Mouse (Mus musculus) forebrain, embryonic 15.5 days (tissue): Measurements from ENCODE around the gene Lactbl1. TPM values are rescaled to one million over a fixed set of nuclear protein-coding genes. Genes with fewer than 3 reads are reported as not detected.

Source experiments
- ATAC-seq: fragments of 200-750 bp; cut with Nextera tagmentation; replicated peaks from 2 replicates; pipeline ENCODE4 v1.8.0; 2017; ENCODE audit warnings: mild to moderate bottlenecking, moderate TSS enrichment, moderate library complexity
- H3K27ac ChIP-seq: fragments of 300-500 bp; sonication (generic); replicated peaks from 2 replicates; pipeline ENCODE4 v1.5.1; 2015; ENCODE audit warnings: mild to moderate bottlenecking, inconsistent platforms
- H3K27me3 ChIP-seq: fragments of 300-500 bp; sonication (generic); 2 replicates; pipeline ENCODE4 v1.6.1; 2015; ENCODE audit warnings: inconsistent platforms
- H3K36me3 ChIP-seq: fragments of 300-500 bp; sonication (generic); 2 replicates; pipeline ENCODE4 v1.6.1; 2015; ENCODE audit warnings: mild to moderate bottlenecking, inconsistent platforms
- H3K4me1 ChIP-seq: fragments of 300-500 bp; sonication (generic); 2 replicates; pipeline ENCODE4 v1.6.1; 2015; ENCODE audit warnings: inconsistent platforms
- H3K4me2 ChIP-seq: fragments of 300-500 bp; sonication (generic); replicated peaks from 2 replicates; pipeline ENCODE4 v1.6.1; 2015; ENCODE audit warnings: mild to moderate bottlenecking, inconsistent platforms
- H3K4me3 ChIP-seq: fragments of 300-500 bp; sonication (generic); 2 replicates; pipeline ENCODE4 v1.5.1; 2015; ENCODE audit warnings: mild to moderate bottlenecking, inconsistent platforms
- H3K9ac ChIP-seq: fragments of 300-500 bp; sonication (generic); replicated peaks from 2 replicates; pipeline ENCODE4 v1.6.1; 2015; ENCODE audit warnings: mild to moderate bottlenecking, inconsistent platforms
- H3K9me3 ChIP-seq: fragments of 300-500 bp; sonication (generic); 2 replicates; pipeline ENCODE4 v1.6.1; 2016; ENCODE audit warnings: inconsistent platforms
- WGBS: fragments of 180-500 bp; shearing (Covaris S2); methylation state at CpG from one replicate; pipeline ENCODE4 v1.1.7; 2015; ENCODE audit warnings: mixed read lengths; 5-methylcytosine and 5-hydroxymethylcytosine counted together
- polyA plus RNA-seq: library from polyadenylated mRNA; unstranded; fragments of >200 nt; fragmentation: Nextera tagmentation; extraction: Ambion mirVana; gene quantifications from 2 replicates; pipeline ENCODE4 v1.2.1, GENCODE M21; 2015

The Lactbl1 gene
- polyA plus RNA-seq, 1 experiment from 2014 or later: 0.05 TPM

GRCm38 (mm10) chr4:136657914-136658313 is 35.5 kb downstream of the Lactbl1 start:
- Histone ChIP-seq H3K4me2 (no peak overlapping the region), H3K4me1 (0 out of 2 replicates have a peak, but pooled peaks cover under 1% of the 10 kb centered on the region), H3K36me3 (peaks cover 57% of the 10 kb centered on the region), H3K9me3 (no peaks in the 10 kb centered on the region), H3K4me3 (no peak overlapping the region), H3K9ac (no peak overlapping the region), H3K27me3 (no peaks in the 10 kb centered on the region), H3K27ac (no peak overlapping the region)
- ATAC-seq: no peak
- 80% methylated on average over 3 of the region's 3 CpGs for WGBS

DNA sequence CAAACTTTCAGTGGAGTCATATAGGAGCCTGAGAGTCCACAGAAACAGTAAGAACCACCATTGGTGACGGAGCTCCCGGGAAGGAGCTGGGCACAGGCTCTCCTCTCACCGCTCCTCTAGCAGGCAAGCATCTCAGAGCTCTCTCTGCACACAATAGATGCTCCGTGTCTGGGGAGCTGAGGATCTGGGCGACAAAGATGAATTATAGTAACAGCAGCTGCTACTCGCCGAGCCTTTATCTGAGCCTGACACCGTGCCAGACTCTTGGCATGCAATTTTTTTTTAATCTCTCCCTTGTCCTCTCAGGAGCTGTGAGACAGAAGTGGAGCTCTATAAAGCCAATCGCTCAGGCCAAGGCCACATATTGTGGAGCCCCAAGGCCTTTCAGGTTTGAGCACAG is 42.6 kb downstream of the Lactbl1 start:
- no peaks in the 10 kb centered on the region for H3K9me3 ChIP-seq
- H3K4me3 ChIP-seq: no peak overlapping the region
- ATAC-seq: peak; percentile 66
- no peaks in the 10 kb centered on the region for H3K27me3 ChIP-seq
- H3K4me1 ChIP-seq: no peaks in the 10 kb centered on the region
- H3K9ac ChIP-seq: no peak overlapping the region
- peaks cover 32% of the 10 kb centered on the region for H3K36me3 ChIP-seq
- H3K27ac ChIP-seq: peak overlapping the region; percentile 82
- no peak overlapping the region for H3K4me2 ChIP-seq
- 41% methylated on average over 9 of the region's 9 CpGs for WGBS

GRCm38 (mm10) chr4:136666002-136666401 is 43.6 kb downstream of the Lactbl1 start:
- no peak for ATAC-seq
- Histone ChIP-seq H3K4me2 (no peak overlapping the region), H3K4me1 (no peaks in the 10 kb centered on the region), H3K27ac (no peak overlapping the region), H3K36me3 (peaks cover 22% of the 10 kb centered on the region), H3K27me3 (no peaks in the 10 kb centered on the region), H3K9ac (no peak overlapping the region), H3K9me3 (no peaks in the 10 kb centered on the region), H3K4me3 (no peak overlapping the region)
- 75% methylated on average over 4 of the region's 4 CpGs for WGBS

DNA sequence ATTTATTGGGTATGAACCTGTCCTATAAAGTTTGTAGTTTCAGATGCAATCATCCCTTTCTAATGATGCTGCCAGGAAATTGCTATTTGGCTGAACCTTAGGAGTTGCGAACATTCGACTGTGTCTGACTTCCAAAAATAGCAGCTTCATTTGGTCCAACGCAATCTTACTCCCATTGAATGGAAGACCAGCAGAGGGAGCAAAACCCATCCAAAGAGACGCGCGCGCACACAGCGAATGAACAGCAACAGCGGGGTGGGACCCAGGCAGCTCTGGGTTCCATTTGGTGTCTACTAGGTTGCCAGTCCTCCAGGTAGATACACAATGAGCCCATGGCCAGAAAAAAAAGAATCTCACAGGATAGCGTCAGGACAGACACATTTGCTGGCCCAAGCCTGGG is 45.3 kb downstream of the Lactbl1 start:
- Histone ChIP-seq H3K27ac (no peak overlapping the region), H3K9me3 (no peaks in the 10 kb centered on the region), H3K4me1 (no peaks in the 10 kb centered on the region), H3K9ac (no peak overlapping the region), H3K36me3 (peaks cover 27% of the 10 kb centered on the region), H3K27me3 (no peaks in the 10 kb centered on the region), H3K4me2 (no peak overlapping the region), H3K4me3 (no peak overlapping the region)
- WGBS: 74% methylated on average over 10 of the region's 10 CpGs
- no peak for ATAC-seq

- Histone ChIP-seq H3K4me1 (no peaks in the 10 kb centered on the region), H3K4me2 (no peak overlapping the region), H3K27ac (no peak overlapping the region), H3K9me3 (no peaks in the 10 kb centered on the region), H3K36me3 (peaks cover 33% of the 10 kb centered on the region), H3K4me3 (no peak overlapping the region), H3K27me3 (no peaks in the 10 kb centered on the region), H3K9ac (no peak overlapping the region)
- 90% methylated on average over 19 of the region's 19 CpGs for WGBS
- ATAC-seq: no peak
Measured at GRCm38 (mm10) chr4:136672335-136673090, 50.1 kb downstream of the Lactbl1 start.

GRCm38 (mm10) chr4:136675439-136675838 is 53.0 kb downstream of the Lactbl1 start:
- Histone ChIP-seq H3K4me2 (no peak overlapping the region), H3K36me3 (peaks cover 30% of the 10 kb centered on the region), H3K9ac (no peak overlapping the region), H3K4me3 (no peak overlapping the region), H3K27me3 (no peaks in the 10 kb centered on the region), H3K4me1 (0 out of 2 replicates have a peak, but pooled peaks cover 3% of the 10 kb centered on the region), H3K9me3 (no peaks in the 10 kb centered on the region), H3K27ac (no peak overlapping the region)
- WGBS: 90% methylated on average over 9 of the region's 9 CpGs
- no peak for ATAC-seq

DNA sequence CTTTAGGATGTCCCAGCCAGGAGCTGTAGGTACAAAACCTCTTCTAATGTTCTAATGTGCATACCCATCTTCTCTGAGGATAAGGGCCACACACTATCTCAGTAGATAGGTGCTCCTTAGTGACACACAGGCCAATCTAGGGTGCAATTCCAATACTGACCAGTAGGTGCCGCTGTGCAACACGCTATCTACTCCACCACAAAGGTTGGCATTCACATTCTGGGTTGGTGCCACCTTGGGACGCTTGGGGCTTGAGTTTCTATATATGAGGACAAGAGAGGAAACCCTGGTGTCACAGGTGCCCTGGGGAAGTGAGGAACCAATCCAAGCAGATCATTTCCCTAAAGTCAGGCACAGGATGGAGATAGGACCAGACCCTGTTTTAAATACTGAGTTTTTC is 56.1 kb downstream of the Lactbl1 start:
- no peaks in the 10 kb centered on the region for H3K27me3 ChIP-seq
- no peaks in the 10 kb centered on the region for H3K9me3 ChIP-seq
- peaks cover 18% of the 10 kb centered on the region for H3K36me3 ChIP-seq
- H3K27ac ChIP-seq: 0 out of 2 replicates have a peak overlapping the region, but pooled peaks have one; percentile 34
- H3K4me1 ChIP-seq: 0 out of 2 replicates have a peak, but pooled peaks cover 3% of the 10 kb centered on the region
- WGBS: 1% methylated on average over 3 of the region's 3 CpGs
- H3K4me3 ChIP-seq: no peak overlapping the region
- peak; percentile 71; the same call in 1 of the 2 replicates for ATAC-seq
- no peak overlapping the region for H3K4me2 ChIP-seq
- H3K9ac ChIP-seq: no peak overlapping the region

DNA sequence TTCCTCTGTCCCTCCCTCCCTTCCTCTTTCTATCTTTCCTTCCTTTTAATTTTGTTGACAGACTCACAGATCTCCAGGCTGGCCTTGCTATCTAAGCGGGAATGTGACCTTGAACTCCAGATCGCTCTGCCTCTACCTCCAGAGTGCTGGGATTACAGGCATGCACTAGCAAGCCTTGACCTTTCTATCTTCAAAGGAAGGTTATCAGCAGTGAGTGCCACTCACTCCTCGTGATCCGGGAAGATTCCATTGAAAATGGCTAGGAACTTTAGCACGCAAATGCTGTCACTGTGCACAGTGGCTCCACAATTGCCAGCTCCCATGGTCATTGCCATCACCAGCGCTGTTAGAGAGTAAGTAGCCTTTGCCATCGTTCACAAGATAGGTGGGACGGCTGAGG is 56.8 kb downstream of the Lactbl1 start:
- no peak for ATAC-seq
- Histone ChIP-seq H3K36me3 (peaks cover 14% of the 10 kb centered on the region; the same call in 1 of the 2 replicates), H3K4me3 (no peak overlapping the region), H3K27me3 (no peaks in the 10 kb centered on the region), H3K27ac (no peak overlapping the region), H3K4me1 (0 out of 2 replicates have a peak, but pooled peaks cover 3% of the 10 kb centered on the region), H3K9me3 (no peaks in the 10 kb centered on the region), H3K4me2 (no peak overlapping the region), H3K9ac (no peak overlapping the region)
- 92% methylated on average over 8 of the region's 8 CpGs for WGBS

- Histone ChIP-seq H3K9ac (no peak overlapping the region), H3K9me3 (no peaks in the 10 kb centered on the region), H3K4me2 (no peak overlapping the region), H3K27ac (no peak overlapping the region), H3K27me3 (no peaks in the 10 kb centered on the region), H3K4me3 (no peak overlapping the region), H3K4me1 (0 out of 2 replicates have a peak, but pooled peaks cover 3% of the 10 kb centered on the region), H3K36me3 (0 out of 2 replicates have a peak, but pooled peaks cover 7% of the 10 kb centered on the region)
- WGBS: 77% methylated on average over 14 of the region's 14 CpGs
- no peak for ATAC-seq
Measured at GRCm38 (mm10) chr4:136680641-136681040, 58.2 kb downstream of the Lactbl1 start.

DNA sequence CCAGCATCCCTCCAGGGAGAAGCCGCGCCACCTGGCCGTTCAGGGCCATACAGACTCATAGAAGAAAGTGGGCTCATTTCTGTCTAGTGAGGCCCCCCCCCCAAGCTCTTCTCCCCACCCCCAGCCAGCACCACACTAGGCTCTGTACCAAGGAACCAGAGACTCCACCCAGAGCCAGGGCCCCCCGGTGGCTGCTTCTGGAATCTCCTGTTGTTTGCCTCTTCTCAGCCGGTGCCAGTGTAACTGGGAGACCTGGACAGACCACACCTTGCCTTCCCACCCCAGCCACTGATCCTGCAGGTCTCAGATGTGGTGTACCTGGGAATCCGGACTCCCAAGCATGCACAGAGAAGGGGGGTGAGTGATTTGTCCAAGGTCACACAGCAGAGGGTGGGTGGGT is 62.1 kb downstream of the Lactbl1 start:
- WGBS: 84% methylated on average over 6 of the region's 6 CpGs
- Histone ChIP-seq H3K4me3 (no peak overlapping the region), H3K27ac (no peak overlapping the region), H3K4me1 (no peaks in the 10 kb centered on the region), H3K36me3 (peaks cover 7% of the 10 kb centered on the region; the same call in 1 of the 2 replicates), H3K9ac (no peak overlapping the region), H3K9me3 (no peaks in the 10 kb centered on the region), H3K27me3 (no peaks in the 10 kb centered on the region), H3K4me2 (no peak overlapping the region)
- no peak for ATAC-seq

DNA sequence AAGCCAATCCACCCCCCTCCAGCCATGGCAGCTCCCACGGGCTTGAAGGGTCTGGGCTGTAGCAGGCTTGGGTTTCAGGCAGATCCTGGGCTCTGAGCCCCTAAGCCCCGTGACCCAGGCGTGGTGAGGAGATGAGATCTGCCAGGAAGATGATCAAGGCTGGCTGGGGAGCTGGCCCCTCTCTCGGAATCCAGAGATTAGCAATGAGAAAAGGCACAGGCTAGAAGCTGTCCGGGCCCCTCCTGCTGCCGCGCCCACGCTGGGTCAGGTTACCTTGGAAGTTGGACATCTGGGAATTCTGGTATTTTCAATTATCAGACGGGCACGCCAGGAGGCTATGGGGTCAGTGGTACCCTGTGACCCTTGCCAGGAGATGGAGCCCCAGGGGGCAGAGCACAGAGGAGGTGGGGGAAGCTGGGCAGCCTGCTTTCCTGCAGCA is 63.0 kb downstream of the Lactbl1 start:
- Histone ChIP-seq H3K4me3 (no peak overlapping the region), H3K4me1 (no peaks in the 10 kb centered on the region), H3K27ac (no peak overlapping the region), H3K9me3 (no peaks in the 10 kb centered on the region), H3K9ac (no peak overlapping the region), H3K36me3 (peaks cover 7% of the 10 kb centered on the region; the same call in 1 of the 2 replicates), H3K27me3 (no peaks in the 10 kb centered on the region), H3K4me2 (no peak overlapping the region)
- ATAC-seq: no peak
- 62% methylated on average over 10 of the region's 10 CpGs for WGBS

- Histone ChIP-seq H3K9ac (no peak overlapping the region), H3K27ac (no peak overlapping the region), H3K4me3 (no peak overlapping the region), H3K36me3 (peaks cover 19% of the 10 kb centered on the region), H3K27me3 (no peaks in the 10 kb centered on the region), H3K4me1 (no peaks in the 10 kb centered on the region), H3K9me3 (no peaks in the 10 kb centered on the region), H3K4me2 (no peak overlapping the region)
- 72% methylated on average over 4 of the region's 4 CpGs for WGBS
- no peak for ATAC-seq
Measured at GRCm38 (mm10) chr4:136688113-136688512, 65.7 kb downstream of the Lactbl1 start.
